Mouse (Mus musculus) lung, postnatal 25 days (tissue): Measurements from ENCODE around the gene Qrfp.

Experiments
- DNase-seq: peaks from one replicate; pipeline ENCODE4 v3.0.0; 2022; ENCODE audit warnings: low spot score

Gene Qrfp

GRCm38 (mm10) chr2:31810444-31810843 is at the start of gene Qrfp:
Qrfp (minus strand) TSS chr2:31810580.
- no peak for DNase-seq

GRCm38 (mm10) chr2:31858500-31858899 is 48.1 kb upstream of the Qrfp start:
- no peak for DNase-seq

- no peak for DNase-seq
Measured at GRCm38 (mm10) chr2:31857180-31857579, 46.8 kb upstream of the Qrfp start.

- peak; percentile 16 for DNase-seq
Measured at GRCm38 (mm10) chr2:31855991-31856390, 45.6 kb upstream of the Qrfp start.

- DNase-seq = no peak
Measured at GRCm38 (mm10) chr2:31850141-31850540, 39.8 kb upstream of the Qrfp start.

GRCm38 (mm10) chr2:31847908-31848307 is 37.5 kb upstream of the Qrfp start:
- DNase-seq = peak; percentile 28

- DNase-seq = no peak
Measured at GRCm38 (mm10) chr2:31846692-31847660, 36.6 kb upstream of the Qrfp start.

GRCm38 (mm10) chr2:31845896-31846691 is 35.7 kb upstream of the Qrfp start, which contains the start of gene Fibcd1:
Fibcd1 (minus strand) TSS chr2:31846005.
- no peak for DNase-seq

- no peak for DNase-seq
Measured at GRCm38 (mm10) chr2:31845512-31845895, 35.1 kb upstream of the Qrfp start.

- no peak for DNase-seq
Measured at GRCm38 (mm10) chr2:31844729-31845136, 34.4 kb upstream of the Qrfp start.

- DNase-seq = no peak
Measured at GRCm38 (mm10) chr2:31838868-31839267, 28.5 kb upstream of the Qrfp start.

- no peak for DNase-seq
Measured at GRCm38 (mm10) chr2:31836985-31837384, 26.6 kb upstream of the Qrfp start.

GRCm38 (mm10) chr2:31836091-31836490 is 25.7 kb upstream of the Qrfp start:
- DNase-seq = no peak

GRCm38 (mm10) chr2:31828311-31828825 is 18.0 kb upstream of the Qrfp start:
- DNase-seq = no peak

GRCm38 (mm10) chr2:31827877-31828276 is 17.5 kb upstream of the Qrfp start:
- peak; percentile 26 for DNase-seq

GRCm38 (mm10) chr2:31826094-31827085 is 16.0 kb upstream of the Qrfp start:
- no peak for DNase-seq

- DNase-seq = peak; percentile 12
Measured at GRCm38 (mm10) chr2:31825469-31825911, 15.1 kb upstream of the Qrfp start.

- DNase-seq = no peak
Measured at GRCm38 (mm10) chr2:31823933-31824730, 13.8 kb upstream of the Qrfp start.

GRCm38 (mm10) chr2:31822524-31823371 is 12.4 kb upstream of the Qrfp start:
- peak; percentile 55 for DNase-seq
